Mouse (Mus musculus) inflammation-experienced regulatory T-cells (primary cell): ENCODE data around the gene Nlrp3. TPM values are rescaled to one million over a fixed set of nuclear protein-coding genes. Genes with fewer than 3 reads are reported as not detected.

ENCODE experiments used
- polyA plus RNA-seq, 2 experiments: library from polyadenylated mRNA; unstranded; fragments of 100-300 nt; shearing (Covaris generic); gene quantifications; one replicate each; pipeline ENCODE4 v1.2.1; 2017

Nlrp3 gene
- under 1 TPM in 1 of 2 experiments, not detected in 1; 0.15 TPM for polyA plus RNA-seq

DNA sequence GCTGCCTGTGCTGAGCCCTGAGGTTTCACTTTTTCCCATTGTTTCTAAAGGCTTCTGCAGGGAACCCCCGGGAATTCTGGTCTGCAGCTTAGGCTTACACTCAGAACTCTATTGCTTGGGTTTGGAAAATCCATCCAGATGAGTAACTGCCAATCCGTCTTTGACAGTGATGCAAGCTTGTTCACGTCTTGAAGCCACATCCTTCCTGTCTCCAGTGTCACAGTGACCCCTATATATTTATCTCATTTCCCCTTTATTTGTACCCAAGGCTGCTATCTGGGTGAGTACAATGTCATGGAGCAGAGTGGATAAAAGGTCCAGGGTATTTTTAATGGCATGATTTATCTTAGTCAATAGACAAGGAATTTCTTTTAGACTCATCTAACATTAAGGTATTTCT, at the start of gene Nlrp3:
TSS of gene Nlrp3 (plus strand) at position 245 of the 400 bp plus-strand sequence.

DNA sequence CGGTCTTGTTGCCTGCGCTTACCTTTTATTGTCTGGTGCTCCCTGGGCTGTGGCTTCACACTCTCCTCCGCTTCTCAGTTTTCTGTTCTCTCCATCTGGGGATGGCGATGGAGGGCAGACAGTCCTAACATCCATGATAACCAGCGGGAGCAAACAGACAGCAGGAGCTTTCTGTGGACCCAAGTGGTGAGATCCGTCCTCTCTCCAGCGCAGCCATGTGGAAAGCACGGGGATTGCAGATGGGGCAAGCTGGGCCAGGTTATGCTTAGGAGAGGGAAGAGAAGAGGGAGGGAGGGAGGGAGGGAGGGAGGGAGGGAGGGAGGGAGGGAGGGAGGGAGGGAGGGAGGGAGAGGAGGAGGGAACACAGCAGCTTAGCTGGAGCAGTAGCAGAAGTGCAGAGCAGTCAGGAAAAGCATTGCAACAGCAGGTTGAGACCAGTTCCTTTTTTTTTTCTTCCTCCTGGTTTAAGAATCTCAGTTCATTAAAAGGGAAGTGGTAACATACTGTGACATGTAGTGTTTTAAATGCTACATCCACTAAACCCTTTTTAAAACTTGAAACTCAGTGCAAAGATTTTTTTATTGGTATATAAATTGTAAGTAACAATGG, 14.8 kb upstream of the Nlrp3 start, which contains the start of gene Zkscan17:
TSS of gene Zkscan17 (minus strand) at position 280 of the 609 bp plus-strand sequence.

DNA sequence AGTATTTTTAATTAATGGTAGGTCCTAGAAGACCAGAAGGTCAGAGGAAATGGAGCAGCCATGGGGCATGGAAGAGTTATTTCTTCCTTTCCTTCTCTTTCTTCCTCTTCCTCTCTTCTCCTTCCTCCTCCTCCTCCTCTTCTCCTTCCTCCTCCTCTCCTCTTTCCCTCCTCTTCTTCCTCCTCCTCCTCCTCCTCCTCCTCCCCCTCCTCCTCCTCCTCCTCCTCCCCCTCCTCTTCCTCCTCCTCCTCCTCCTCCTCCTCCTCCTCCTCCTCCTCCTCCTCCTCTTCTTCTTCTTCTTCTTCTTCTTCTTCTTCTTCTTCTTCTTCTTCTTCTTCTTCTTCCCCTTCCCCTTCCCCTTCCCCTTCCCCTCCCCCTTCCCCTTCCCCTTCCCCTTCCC, 34.8 kb downstream of the Nlrp3 start, which contains the start of gene Olfr222:
TSS of gene Olfr222 (minus strand) at position 101 of the 400 bp plus-strand sequence.

DNA sequence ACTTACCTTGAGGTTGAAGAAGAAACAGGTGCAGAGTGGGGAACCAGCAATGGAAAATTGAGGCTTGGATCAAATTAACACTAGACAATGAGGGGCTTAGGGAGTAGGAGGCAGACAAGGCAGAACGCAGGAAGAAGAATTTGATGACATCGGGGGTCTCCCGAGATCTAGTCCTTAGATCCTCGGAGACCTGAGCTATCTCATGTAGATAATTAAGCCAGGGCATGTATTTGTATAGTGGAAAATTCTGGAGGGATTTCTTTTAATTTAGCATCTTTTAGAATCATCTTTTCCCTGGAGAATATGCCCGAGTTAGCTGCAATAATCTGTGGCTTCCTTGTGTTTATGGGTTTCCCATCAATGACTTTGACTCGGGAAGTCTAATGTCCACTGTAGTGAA, 51.8 kb downstream of the Nlrp3 start, which contains the start of gene Olfr223:
TSS of gene Olfr223 (minus strand) at position 101 of the 400 bp plus-strand sequence.

Other genes starting within 250 kb of the Nlrp3 start
- gene Wnt9a, start 234.6 kb upstream of the Nlrp3 start, polyA plus RNA-seq = not detected
- 1 to 10 TPM in 1 of 2 experiments, under 1 TPM in 1; 0.12 to 2.2 TPM for gene Prss38, start 165.9 kb upstream of the Nlrp3 start, polyA plus RNA-seq
- gene Jmjd4, start 91.5 kb upstream of the Nlrp3 start, polyA plus RNA-seq = 10 to 100 TPM; 11.6 to 17.4 TPM
- gene Snap47, start 90.4 kb upstream of the Nlrp3 start, polyA plus RNA-seq = 10 to 100 TPM; 49.6 to 49.7 TPM
- gene Zfp867, start 69.1 kb upstream of the Nlrp3 start, polyA plus RNA-seq = 1 to 10 TPM; 3.6 to 5.0 TPM
- gene Zkscan17, start 14.8 kb upstream of the Nlrp3 start, polyA plus RNA-seq = 10 to 100 TPM; 21.5 to 23.7 TPM
- not detected for gene Olfr222, start 34.7 kb downstream of the Nlrp3 start, polyA plus RNA-seq
- gene Olfr223, start 51.7 kb downstream of the Nlrp3 start, polyA plus RNA-seq = not detected
- 10 to 100 TPM; 52.3 to 72.0 TPM for gene Mprip, start 119.7 kb downstream of the Nlrp3 start, polyA plus RNA-seq
- gene Pld6, start 246.1 kb downstream of the Nlrp3 start, polyA plus RNA-seq = not detected